Mouse (Mus musculus): ENCODE results near the gene Apoc4.

Apoc4 gene

GRCm38 (mm10) chr7:19678901-19679300, 2.4 kb downstream of the Apoc4 start:
- DNase-seq (ENCODE audit: low read depth, low spot score), result no peak

GRCm38 (mm10) chr7:19677872-19678271, 3.4 kb downstream of the Apoc4 start, which contains the start of gene Apoc2:
Gene Apoc2 (minus strand): TSS chr7:19677941.
- DNase-seq (ENCODE audit: low read depth, low spot score), result no peak

- DNase-seq (ENCODE audit: low read depth, low spot score), result no peak
These were observed 4.6 kb downstream of the Apoc4 start for GRCm38 (mm10) chr7:19676662-19677061.

GRCm38 (mm10) chr7:19675824-19676223, 5.5 kb downstream of the Apoc4 start:
- DNase-seq (ENCODE audit: low read depth, low spot score), result no peak

GRCm38 (mm10) chr7:19673083-19673699, 8.1 kb downstream of the Apoc4 start:
- DNase-seq (ENCODE audit: low read depth, low spot score), result no peak

- DNase-seq (ENCODE audit: low read depth, low spot score), result no peak
These were observed 9.8 kb downstream of the Apoc4 start for GRCm38 (mm10) chr7:19671511-19671910.

GRCm38 (mm10) chr7:19668947-19669721, 12.1 kb downstream of the Apoc4 start:
- DNase-seq (ENCODE audit: low read depth, low spot score), result peak; percentile 98

- no peak for DNase-seq (ENCODE audit: low read depth, low spot score)
These were observed 13.8 kb downstream of the Apoc4 start for GRCm38 (mm10) chr7:19667434-19667833.

- DNase-seq (ENCODE audit: low read depth, low spot score), result no peak
These were observed 14.5 kb downstream of the Apoc4 start for GRCm38 (mm10) chr7:19666750-19667149.

GRCm38 (mm10) chr7:19664955-19665841, 16.1 kb downstream of the Apoc4 start, which contains the start of gene Clptm1:
Gene Clptm1 (minus strand): TSS chr7:19665033.
- DNase-seq (ENCODE audit: low read depth, low spot score), result peak; percentile 99

- DNase-seq (ENCODE audit: low read depth, low spot score), result no peak
These were observed 16.8 kb downstream of the Apoc4 start for GRCm38 (mm10) chr7:19664455-19664954.

GRCm38 (mm10) chr7:19663940-19664339, 17.3 kb downstream of the Apoc4 start:
- DNase-seq (ENCODE audit: low read depth, low spot score), result peak; percentile 30

GRCm38 (mm10) chr7:19652614-19653013, 28.7 kb downstream of the Apoc4 start:
- no peak for DNase-seq (ENCODE audit: low read depth, low spot score)

- no peak for DNase-seq (ENCODE audit: low read depth, low spot score)
These were observed 30.1 kb downstream of the Apoc4 start for GRCm38 (mm10) chr7:19651063-19651786.

- peak; percentile 67 for DNase-seq (ENCODE audit: low read depth, low spot score)
These were observed 40.1 kb downstream of the Apoc4 start for GRCm38 (mm10) chr7:19641223-19641622.

- DNase-seq (ENCODE audit: low read depth, low spot score), result no peak
These were observed 46.0 kb downstream of the Apoc4 start for GRCm38 (mm10) chr7:19635074-19635827.

- DNase-seq (ENCODE audit: low read depth, low spot score), result no peak
These were observed 46.7 kb downstream of the Apoc4 start for GRCm38 (mm10) chr7:19634591-19634990.

GRCm38 (mm10) chr7:19633855-19634254, 47.4 kb downstream of the Apoc4 start:
- DNase-seq (ENCODE audit: low read depth, low spot score), result no peak

GRCm38 (mm10) chr7:19633197-19633596, 48.1 kb downstream of the Apoc4 start:
- DNase-seq (ENCODE audit: low read depth, low spot score), result no peak

- DNase-seq (ENCODE audit: low read depth, low spot score), result no peak
These were observed 48.6 kb downstream of the Apoc4 start for GRCm38 (mm10) chr7:19632720-19633119.

Data from brain, adult 2 months (tissue).